Mouse (Mus musculus): ENCODE results near the gene Insm2. TPM values are rescaled to one million over a fixed set of nuclear protein-coding genes. Genes with fewer than 3 reads are reported as not detected.

Gene Insm2
- polyA plus RNA-seq, 1 experiment from 2014 or later: 0.07 TPM

- Histone ChIP-seq H3K27ac (ENCODE audit: low read depth, low read length) (no peak overlapping the region), H3K4me2 (no peak overlapping the region), H3K9ac (ENCODE audit: low read depth, low read length) (no peak overlapping the region), H3K9me3 (replicated peaks; ENCODE audit: control insufficient read depth, low read length) (no peaks in the 10 kb centered on the region), H3K27me3 (ENCODE audit: control insufficient read depth, insufficient read depth, low read length) (no peaks in the 10 kb centered on the region), H3K4me3 (ENCODE audit: low read depth, low read length) (no peak overlapping the region), H3K4me1 (ENCODE audit: control insufficient read depth, insufficient read depth, low read length) (no peaks in the 10 kb centered on the region), H3K36me3 (ENCODE audit: control insufficient read depth, insufficient read depth, low read length) (no peaks in the 10 kb centered on the region)
- ATAC-seq (replicated peaks; ENCODE audit: insufficient number of reproducible peaks, low FRiP score, low TSS enrichment): no peak
- 67% methylated on average over 9 of the region's 9 CpGs for WGBS (ENCODE audit: insufficient replicate concordance)
Measured at GRCm38 (mm10) chr12:55565867-55566266, 33.4 kb upstream of the Insm2 start.

GRCm38 (mm10) chr12:55566837-55567236, 32.4 kb upstream of the Insm2 start:
- ATAC-seq (replicated peaks; ENCODE audit: insufficient number of reproducible peaks, low FRiP score, low TSS enrichment): no peak
- H3K4me1 ChIP-seq (ENCODE audit: control insufficient read depth, insufficient read depth, low read length): no peaks in the 10 kb centered on the region
- H3K27ac ChIP-seq (ENCODE audit: low read depth, low read length): no peak overlapping the region
- H3K9me3 ChIP-seq (replicated peaks; ENCODE audit: control insufficient read depth, low read length): no peaks in the 10 kb centered on the region
- no peaks in the 10 kb centered on the region for H3K27me3 ChIP-seq (ENCODE audit: control insufficient read depth, insufficient read depth, low read length)
- H3K9ac ChIP-seq (ENCODE audit: low read depth, low read length): no peak overlapping the region
- no peak overlapping the region for H3K4me2 ChIP-seq
- no peak overlapping the region for H3K4me3 ChIP-seq (ENCODE audit: low read depth, low read length)
- H3K36me3 ChIP-seq (ENCODE audit: control insufficient read depth, insufficient read depth, low read length): no peaks in the 10 kb centered on the region
- 81% methylated on average over 5 of the region's 5 CpGs for WGBS (ENCODE audit: insufficient replicate concordance)

- 75% methylated on average over 3 of the region's 3 CpGs for WGBS (ENCODE audit: insufficient replicate concordance)
- Histone ChIP-seq H3K36me3 (ENCODE audit: control insufficient read depth, insufficient read depth, low read length) (no peaks in the 10 kb centered on the region), H3K27ac (ENCODE audit: low read depth, low read length) (no peak overlapping the region), H3K4me2 (no peak overlapping the region), H3K27me3 (ENCODE audit: control insufficient read depth, insufficient read depth, low read length) (no peaks in the 10 kb centered on the region), H3K4me3 (ENCODE audit: low read depth, low read length) (no peak overlapping the region), H3K9ac (ENCODE audit: low read depth, low read length) (no peak overlapping the region), H3K4me1 (ENCODE audit: control insufficient read depth, insufficient read depth, low read length) (no peaks in the 10 kb centered on the region), H3K9me3 (replicated peaks; ENCODE audit: control insufficient read depth, low read length) (no peaks in the 10 kb centered on the region)
- ATAC-seq (replicated peaks; ENCODE audit: insufficient number of reproducible peaks, low FRiP score, low TSS enrichment): no peak
Measured at GRCm38 (mm10) chr12:55568466-55568865, 30.8 kb upstream of the Insm2 start.

- no peak overlapping the region for H3K9ac ChIP-seq (ENCODE audit: low read depth, low read length)
- H3K36me3 ChIP-seq (ENCODE audit: control insufficient read depth, insufficient read depth, low read length): no peaks in the 10 kb centered on the region
- no peaks in the 10 kb centered on the region for H3K9me3 ChIP-seq (replicated peaks; ENCODE audit: control insufficient read depth, low read length)
- H3K4me2 ChIP-seq: no peak overlapping the region
- WGBS (ENCODE audit: insufficient replicate concordance): 48% methylated on average over 6 of the region's 6 CpGs
- H3K4me3 ChIP-seq (ENCODE audit: low read depth, low read length): no peak overlapping the region
- ATAC-seq (replicated peaks; ENCODE audit: insufficient number of reproducible peaks, low FRiP score, low TSS enrichment): no peak
- no peak overlapping the region for H3K27ac ChIP-seq (ENCODE audit: low read depth, low read length)
- no peaks in the 10 kb centered on the region for H3K27me3 ChIP-seq (ENCODE audit: control insufficient read depth, insufficient read depth, low read length)
- H3K4me1 ChIP-seq (ENCODE audit: control insufficient read depth, insufficient read depth, low read length): no peaks in the 10 kb centered on the region
Measured at GRCm38 (mm10) chr12:55569676-55570075, 29.6 kb upstream of the Insm2 start.

- ATAC-seq (replicated peaks; ENCODE audit: insufficient number of reproducible peaks, low FRiP score, low TSS enrichment): no peak
- Histone ChIP-seq H3K27me3 (ENCODE audit: control insufficient read depth, insufficient read depth, low read length) (no peaks in the 10 kb centered on the region), H3K9ac (ENCODE audit: low read depth, low read length) (no peak overlapping the region), H3K9me3 (replicated peaks; ENCODE audit: control insufficient read depth, low read length) (no peaks in the 10 kb centered on the region), H3K36me3 (ENCODE audit: control insufficient read depth, insufficient read depth, low read length) (no peaks in the 10 kb centered on the region), H3K4me1 (ENCODE audit: control insufficient read depth, insufficient read depth, low read length) (no peaks in the 10 kb centered on the region), H3K4me2 (no peak overlapping the region), H3K4me3 (ENCODE audit: low read depth, low read length) (no peak overlapping the region), H3K27ac (ENCODE audit: low read depth, low read length) (no peak overlapping the region)
- 83% methylated on average over 9 of the region's 9 CpGs for WGBS (ENCODE audit: insufficient replicate concordance)
Measured at GRCm38 (mm10) chr12:55570646-55571045, 28.6 kb upstream of the Insm2 start.

GRCm38 (mm10) chr12:55571181-55571580, 28.0 kb upstream of the Insm2 start:
- Histone ChIP-seq H3K4me3 (ENCODE audit: low read depth, low read length) (no peak overlapping the region), H3K4me1 (ENCODE audit: control insufficient read depth, insufficient read depth, low read length) (no peaks in the 10 kb centered on the region), H3K27me3 (ENCODE audit: control insufficient read depth, insufficient read depth, low read length) (no peaks in the 10 kb centered on the region), H3K4me2 (no peak overlapping the region), H3K9ac (ENCODE audit: low read depth, low read length) (no peak overlapping the region), H3K9me3 (replicated peaks; ENCODE audit: control insufficient read depth, low read length) (no peaks in the 10 kb centered on the region), H3K36me3 (ENCODE audit: control insufficient read depth, insufficient read depth, low read length) (no peaks in the 10 kb centered on the region), H3K27ac (ENCODE audit: low read depth, low read length) (no peak overlapping the region)
- WGBS (ENCODE audit: insufficient replicate concordance): 79% methylated on average over 11 of the region's 11 CpGs
- ATAC-seq (replicated peaks; ENCODE audit: insufficient number of reproducible peaks, low FRiP score, low TSS enrichment): no peak

GRCm38 (mm10) chr12:55571661-55572060, 27.6 kb upstream of the Insm2 start:
- 79% methylated on average over 10 of the region's 10 CpGs for WGBS (ENCODE audit: insufficient replicate concordance)
- Histone ChIP-seq H3K9ac (ENCODE audit: low read depth, low read length) (no peak overlapping the region), H3K27me3 (ENCODE audit: control insufficient read depth, insufficient read depth, low read length) (no peaks in the 10 kb centered on the region), H3K36me3 (ENCODE audit: control insufficient read depth, insufficient read depth, low read length) (no peaks in the 10 kb centered on the region), H3K27ac (ENCODE audit: low read depth, low read length) (no peak overlapping the region), H3K4me2 (no peak overlapping the region), H3K9me3 (replicated peaks; ENCODE audit: control insufficient read depth, low read length) (no peaks in the 10 kb centered on the region), H3K4me1 (ENCODE audit: control insufficient read depth, insufficient read depth, low read length) (no peaks in the 10 kb centered on the region), H3K4me3 (ENCODE audit: low read depth, low read length) (no peak overlapping the region)
- no peak for ATAC-seq (replicated peaks; ENCODE audit: insufficient number of reproducible peaks, low FRiP score, low TSS enrichment)

- Histone ChIP-seq H3K9me3 (replicated peaks; ENCODE audit: control insufficient read depth, low read length) (no peaks in the 10 kb centered on the region), H3K36me3 (ENCODE audit: control insufficient read depth, insufficient read depth, low read length) (no peaks in the 10 kb centered on the region), H3K4me2 (no peak overlapping the region), H3K4me3 (ENCODE audit: low read depth, low read length) (no peak overlapping the region), H3K27me3 (ENCODE audit: control insufficient read depth, insufficient read depth, low read length) (no peaks in the 10 kb centered on the region), H3K27ac (ENCODE audit: low read depth, low read length) (no peak overlapping the region), H3K9ac (ENCODE audit: low read depth, low read length) (no peak overlapping the region), H3K4me1 (ENCODE audit: control insufficient read depth, insufficient read depth, low read length) (no peaks in the 10 kb centered on the region)
- ATAC-seq (replicated peaks; ENCODE audit: insufficient number of reproducible peaks, low FRiP score, low TSS enrichment): no peak
Measured at GRCm38 (mm10) chr12:55573089-55573488, 26.1 kb upstream of the Insm2 start.

- H3K4me2 ChIP-seq: no peak overlapping the region
- no peak overlapping the region for H3K9ac ChIP-seq (ENCODE audit: low read depth, low read length)
- H3K36me3 ChIP-seq (ENCODE audit: control insufficient read depth, insufficient read depth, low read length): no peaks in the 10 kb centered on the region
- ATAC-seq (replicated peaks; ENCODE audit: insufficient number of reproducible peaks, low FRiP score, low TSS enrichment): no peak
- no peak overlapping the region for H3K27ac ChIP-seq (ENCODE audit: low read depth, low read length)
- no peaks in the 10 kb centered on the region for H3K4me1 ChIP-seq (ENCODE audit: control insufficient read depth, insufficient read depth, low read length)
- H3K27me3 ChIP-seq (ENCODE audit: control insufficient read depth, insufficient read depth, low read length): no peaks in the 10 kb centered on the region
- H3K9me3 ChIP-seq (replicated peaks; ENCODE audit: control insufficient read depth, low read length): no peaks in the 10 kb centered on the region
- no peak overlapping the region for H3K4me3 ChIP-seq (ENCODE audit: low read depth, low read length)
- WGBS (ENCODE audit: insufficient replicate concordance): 6% methylated on average over 6 of the region's 6 CpGs
Measured at GRCm38 (mm10) chr12:55573794-55574193, 25.4 kb upstream of the Insm2 start.

All from heart, embryonic 11.5 days (tissue).